Mouse (Mus musculus): ENCODE data around the gene Gper1.
A peak's percentile ranks its signal among the peaks of the same experiment; 100 is the strongest.

The Gper1 gene

GRCm38 (mm10) chr5:139423026-139423865 is at the start of gene Gper1:
Gper1 (plus strand) TSS chr5:139423151.
- peak; percentile 91 to 94 for DNase-seq

GRCm38 (mm10) chr5:139373889-139374444 is 49.0 kb upstream of the Gper1 start:
- DNase-seq = no peak

- no peak for DNase-seq
Observed at GRCm38 (mm10) chr5:139374841-139375240, 48.1 kb upstream of the Gper1 start.

- peak in 1 of 2 experiments; percentile 56 for DNase-seq
Observed at GRCm38 (mm10) chr5:139377468-139378270, 45.3 kb upstream of the Gper1 start, which contains the start of gene Gpr146. Gpr146 (plus strand) TSS chr5:139377697.

- DNase-seq = no peak
Observed at GRCm38 (mm10) chr5:139378271-139378556, 44.7 kb upstream of the Gper1 start.

GRCm38 (mm10) chr5:139378986-139379629 is 43.8 kb upstream of the Gper1 start:
- DNase-seq = peak; percentile 60 to 61

GRCm38 (mm10) chr5:139379771-139380384 is 43.1 kb upstream of the Gper1 start:
- DNase-seq = no peak

GRCm38 (mm10) chr5:139380385-139381248 is 42.3 kb upstream of the Gper1 start:
- DNase-seq = peak; percentile 95 to 96

- DNase-seq = peak in 1 of 2 experiments; percentile 31
Observed at GRCm38 (mm10) chr5:139381586-139382513, 41.1 kb upstream of the Gper1 start.

GRCm38 (mm10) chr5:139382760-139383159 is 40.2 kb upstream of the Gper1 start:
- peak; percentile 68 to 73 for DNase-seq

- peak in 1 of 2 experiments; percentile 52 for DNase-seq
Observed at GRCm38 (mm10) chr5:139383234-139383633, 39.7 kb upstream of the Gper1 start.

- DNase-seq = no peak
Observed at GRCm38 (mm10) chr5:139384531-139384930, 38.4 kb upstream of the Gper1 start.

GRCm38 (mm10) chr5:139386047-139386446 is 36.9 kb upstream of the Gper1 start:
- DNase-seq = no peak

- peak; percentile 81 to 84 for DNase-seq
Observed at GRCm38 (mm10) chr5:139387329-139388194, 35.4 kb upstream of the Gper1 start.

GRCm38 (mm10) chr5:139388195-139388570 is 34.8 kb upstream of the Gper1 start:
- no peak for DNase-seq

GRCm38 (mm10) chr5:139388694-139389675 is 34.0 kb upstream of the Gper1 start:
- peak; percentile 53 to 63 for DNase-seq

GRCm38 (mm10) chr5:139389676-139390061 is 33.3 kb upstream of the Gper1 start:
- DNase-seq = peak; percentile 51 to 57

Measured in cerebellum, postnatal 10 days (tissue).